Mouse (Mus musculus) heart, postnatal 10 days (tissue): Measurements from ENCODE around the gene Rab3d. TPM values are rescaled to one million over a fixed set of nuclear protein-coding genes. Genes with fewer than 3 reads are reported as not detected.

Source experiments
- DNase-seq, 2 experiments: peaks; one replicate each; pipeline ENCODE4 v3.0.0; 2021
- intact Hi-C: fragments of 180-260 bp; cut with DNase I; formaldehyde crosslinking; loops from one replicate; pipeline ENCODE4 v1.15.1; 2025
- total RNA-seq, 2 experiments: library from RNA; stranded (reverse); gene quantifications; 2 replicates each; pipeline ENCODE4 v1.2.3; 2021

The Rab3d gene
- total RNA-seq: 10 to 100 TPM; 10.3 to 12.6 TPM

DNA sequence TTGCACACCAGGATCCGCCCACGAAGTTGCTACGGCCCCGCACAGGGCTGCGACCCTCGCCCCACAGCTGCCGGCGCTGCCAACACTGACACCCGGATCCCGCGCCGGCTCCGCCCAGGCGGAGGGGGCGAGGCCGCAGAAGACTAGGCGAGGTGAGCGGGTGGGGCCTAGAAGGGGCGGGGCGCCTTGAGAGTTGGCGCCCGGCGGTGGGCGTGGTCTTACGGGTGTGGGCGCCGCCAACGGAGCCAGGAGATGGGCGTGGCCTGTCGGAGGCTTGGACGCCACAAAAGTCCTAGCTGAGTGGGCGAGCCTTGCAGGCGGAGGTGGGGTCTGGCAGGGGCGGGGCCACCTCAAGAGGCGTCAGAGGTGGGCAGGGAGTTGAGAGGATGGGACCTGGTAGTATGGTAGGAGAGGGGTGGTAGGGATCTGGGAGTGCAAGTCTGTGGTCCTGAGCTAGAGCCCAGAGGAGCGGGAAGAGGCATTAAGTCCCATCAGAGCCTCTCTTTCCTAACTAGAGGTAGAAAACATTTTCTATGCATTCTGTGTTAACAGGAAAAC lies at the start of gene Rab3d:
Gene Rab3d (minus strand): TSS at position 158 of the 558 bp plus-strand sequence.
- DNase-seq: peak; percentile 95
- intact Hi-C loops: no loop called here

GRCm38 (mm10) chr9:21963417-21963816 lies 45.4 kb upstream of the Rab3d start, which contains the start of gene Epor:
Gene Epor, minus strand, starts transcription at chr9:21963506.
- peak; percentile 68 to 72 for DNase-seq
- intact Hi-C loops: no loop called here

GRCm38 (mm10) chr9:21962416-21963059 lies 44.5 kb upstream of the Rab3d start:
- intact Hi-C loops: no loop called here

GRCm38 (mm10) chr9:21962010-21962409 lies 44.0 kb upstream of the Rab3d start:
- DNase-seq: peak in 1 of 2 experiments; percentile 30
- intact Hi-C loops: no loop called here

More at GRCm38 (mm10) chr9:21962416-21963059, 44.5 kb upstream of the Rab3d start:
- peak; percentile 72 to 76 for DNase-seq

GRCm38 (mm10) chr9:21961366-21961980 lies 43.5 kb upstream of the Rab3d start:
- DNase-seq: no peak
- intact Hi-C loops: no loop called here

DNA sequence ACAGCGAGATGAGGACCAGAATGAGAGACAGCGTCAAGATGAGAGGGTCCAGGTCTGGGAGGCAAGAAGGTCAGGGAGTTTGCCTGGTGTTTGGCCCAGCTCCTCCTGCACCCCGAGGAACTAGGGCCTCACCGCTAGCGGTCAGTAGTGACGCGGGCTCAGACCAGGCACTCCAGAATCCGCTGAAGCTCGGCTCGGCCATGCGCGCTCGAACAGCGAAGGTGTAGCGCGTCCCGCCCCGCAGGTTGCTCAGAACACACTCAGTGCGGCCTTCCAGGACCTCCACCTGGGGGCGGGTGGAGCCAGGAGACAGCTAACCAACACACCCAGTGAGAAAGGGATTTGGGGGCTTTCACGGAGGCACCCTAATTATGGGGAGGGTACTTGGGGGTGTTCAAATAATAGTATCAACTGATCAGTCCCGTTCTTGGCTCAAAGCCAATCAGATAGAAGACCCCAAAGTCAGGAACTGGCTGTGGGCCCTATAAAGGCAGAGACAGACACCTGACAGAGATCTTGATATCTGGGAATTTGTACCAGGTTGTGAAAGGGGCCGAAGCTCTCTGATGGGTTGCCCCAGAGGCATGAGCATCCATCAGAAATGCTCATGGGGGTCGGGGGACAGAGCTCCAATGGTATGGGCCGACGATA lies 42.7 kb upstream of the Rab3d start:
- DNase-seq: no peak
- intact Hi-C loops: no loop called here

DNA sequence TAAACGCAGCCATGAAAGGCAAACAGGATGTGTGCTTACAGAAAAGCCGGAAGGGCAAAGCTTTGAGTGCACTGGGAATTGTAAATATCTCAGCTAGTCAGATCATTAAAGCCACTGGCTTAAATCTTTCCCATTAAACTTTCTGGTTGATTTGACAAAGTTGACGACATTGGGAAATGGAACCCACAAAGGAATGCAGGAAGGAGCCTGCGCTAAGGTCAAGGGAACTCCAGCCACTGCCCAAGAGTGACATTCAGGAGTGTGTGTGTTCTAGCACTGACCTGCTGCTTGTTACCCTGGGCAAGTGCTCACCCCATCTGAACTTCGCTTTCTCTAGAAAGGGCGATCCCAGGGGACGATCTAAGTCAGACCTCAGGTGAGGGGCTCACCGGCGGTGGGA lies 42.1 kb upstream of the Rab3d start:
- no peak for DNase-seq
- intact Hi-C loops: no loop called here

- DNase-seq: no peak
- intact Hi-C loops: no loop called here
Measured at GRCm38 (mm10) chr9:21959244-21959643, 41.3 kb upstream of the Rab3d start.

GRCm38 (mm10) chr9:21958372-21958771 lies 40.4 kb upstream of the Rab3d start:
- intact Hi-C loops: no loop called here
- no peak for DNase-seq

GRCm38 (mm10) chr9:21955570-21956281 lies 37.7 kb upstream of the Rab3d start, which contains the start of gene Swsap1:
Gene Swsap1, plus strand, starts transcription at chr9:21955755.
- intact Hi-C loops: no loop called here
- peak; percentile 99 to 100 for DNase-seq

GRCm38 (mm10) chr9:21955225-21955569 lies 37.2 kb upstream of the Rab3d start:
- no peak for DNase-seq
- intact Hi-C loops: no loop called here

DNA sequence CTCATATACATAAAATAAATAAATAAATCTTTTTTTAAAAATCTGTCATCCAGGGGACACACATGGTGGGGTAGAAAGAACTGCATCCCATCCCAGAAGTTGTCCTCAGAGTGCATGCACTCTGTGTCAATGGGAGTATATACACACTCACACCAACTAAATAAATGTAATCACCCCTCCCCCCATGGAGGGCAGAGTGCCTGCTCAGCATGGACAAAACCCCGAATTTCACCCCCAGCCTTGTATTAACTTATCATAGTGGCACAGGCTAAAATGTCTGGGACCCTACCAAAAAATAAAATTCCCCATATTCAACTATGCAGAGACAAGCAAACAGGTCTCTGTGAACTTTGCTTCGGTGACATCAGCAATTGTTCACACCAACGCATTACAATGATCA lies 36.6 kb upstream of the Rab3d start:
- intact Hi-C loops: no loop called here
- no peak for DNase-seq

GRCm38 (mm10) chr9:21953600-21953999 lies 35.6 kb upstream of the Rab3d start:
- intact Hi-C loops: no loop called here
- no peak for DNase-seq

- no peak for DNase-seq
- intact Hi-C loops: no loop called here
Measured at GRCm38 (mm10) chr9:21951977-21952376, 34.0 kb upstream of the Rab3d start.

DNA sequence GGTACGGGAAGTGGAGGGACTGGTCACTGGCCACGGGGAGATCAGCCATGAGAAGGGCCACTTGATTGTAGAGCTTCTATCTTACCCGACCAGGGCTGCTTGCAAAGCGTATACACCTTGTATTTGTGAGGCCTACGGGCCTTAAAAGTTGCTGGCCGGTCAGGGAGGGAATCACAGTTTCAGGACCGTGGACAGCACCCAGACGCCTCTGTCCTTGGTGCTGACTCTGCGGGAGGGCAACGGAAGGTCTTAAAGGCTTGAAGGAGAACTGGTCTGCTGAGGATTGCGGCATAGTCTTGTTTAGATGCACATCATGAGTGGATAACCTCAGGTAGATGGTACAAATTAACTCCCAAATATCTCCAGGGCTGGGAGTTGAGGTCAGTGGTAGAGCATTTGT lies 32.3 kb upstream of the Rab3d start:
- intact Hi-C loops: no loop called here
- DNase-seq: peak; percentile 77 to 90

GRCm38 (mm10) chr9:21948790-21949189 lies 30.8 kb upstream of the Rab3d start:
- intact Hi-C loops: no loop called here

DNA sequence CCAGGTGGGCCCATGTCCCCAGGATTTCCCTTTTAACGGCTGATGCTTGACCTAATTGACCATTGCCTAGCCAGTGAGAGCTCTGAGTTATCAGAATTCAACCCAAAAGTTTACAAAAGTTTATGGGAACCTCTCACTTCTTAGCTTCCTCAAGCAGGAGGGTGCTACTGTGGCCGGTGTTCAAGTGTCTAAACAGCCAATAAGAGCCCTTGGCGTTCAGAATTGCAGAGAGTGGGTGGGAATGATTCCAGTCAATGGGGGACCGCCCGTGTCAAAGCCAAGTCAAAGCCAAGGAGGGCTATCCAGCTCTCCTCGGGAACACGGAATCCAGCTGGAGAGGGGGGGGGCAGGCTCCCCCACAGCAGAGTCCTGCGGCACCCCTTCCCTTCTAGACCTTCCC lies 30.2 kb upstream of the Rab3d start:
- intact Hi-C loops: no loop called here
- no peak for DNase-seq

More at GRCm38 (mm10) chr9:21948790-21949189, 30.8 kb upstream of the Rab3d start:
- DNase-seq: no peak

GRCm38 (mm10) chr9:21947540-21948130 lies 29.6 kb upstream of the Rab3d start:
- no peak for DNase-seq
- intact Hi-C loops: no loop called here

- intact Hi-C loops: no loop called here
Measured at GRCm38 (mm10) chr9:21944267-21944666, 26.3 kb upstream of the Rab3d start.

GRCm38 (mm10) chr9:21943638-21944037 lies 25.6 kb upstream of the Rab3d start:
- intact Hi-C loops: no loop called here
- DNase-seq: no peak

More at GRCm38 (mm10) chr9:21944267-21944666, 26.3 kb upstream of the Rab3d start:
- no peak for DNase-seq
